Mouse (Mus musculus): Measurements from ENCODE around the gene Snrpd2.

Gene Snrpd2

DNA sequence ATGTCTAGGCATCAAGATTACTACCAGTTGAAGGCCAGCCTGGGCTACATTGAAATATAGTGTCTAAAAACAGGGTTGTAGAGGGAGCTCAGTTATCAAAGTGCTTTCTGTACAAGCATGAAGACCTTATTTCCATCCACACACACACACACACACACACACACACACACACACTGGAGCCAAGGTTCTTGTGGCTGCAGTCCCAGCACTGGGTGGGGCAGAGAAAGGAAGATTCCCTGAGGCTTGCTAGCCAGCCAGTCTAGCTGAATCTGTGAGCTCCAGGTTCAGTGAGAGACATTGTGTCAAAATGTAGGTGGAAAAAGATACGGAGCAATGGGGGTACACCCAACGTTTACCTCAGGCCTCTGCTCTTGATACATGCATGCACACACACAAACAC is 34.7 kb downstream of the Snrpd2 start:
- TF ChIP-seq GATA4 (IDR thresholded peaks at IDR 0.05; ENCODE audit: insufficient replicate concordance, low read length), result no peak

DNA sequence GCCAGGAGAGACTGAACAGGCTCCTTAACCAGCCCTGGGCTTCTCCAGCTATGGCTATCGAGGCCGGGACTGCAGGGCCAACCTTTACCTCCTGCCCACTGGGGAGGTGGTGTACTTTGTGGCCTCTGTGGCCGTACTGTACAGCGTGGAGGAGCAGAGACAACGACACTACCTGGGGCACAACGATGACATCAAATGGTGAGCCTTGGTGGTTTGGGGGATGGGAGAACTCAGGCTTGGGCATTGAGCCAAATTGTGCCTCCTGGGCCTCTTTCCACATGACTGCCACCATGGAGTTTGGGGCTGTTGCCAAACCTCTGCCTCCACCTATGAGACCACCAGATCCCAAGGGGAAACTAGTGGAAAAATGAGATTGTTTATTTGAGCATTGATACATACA is 35.2 kb downstream of the Snrpd2 start:
- no peak for TF ChIP-seq GATA4 (IDR thresholded peaks at IDR 0.05; ENCODE audit: insufficient replicate concordance, low read length)

DNA sequence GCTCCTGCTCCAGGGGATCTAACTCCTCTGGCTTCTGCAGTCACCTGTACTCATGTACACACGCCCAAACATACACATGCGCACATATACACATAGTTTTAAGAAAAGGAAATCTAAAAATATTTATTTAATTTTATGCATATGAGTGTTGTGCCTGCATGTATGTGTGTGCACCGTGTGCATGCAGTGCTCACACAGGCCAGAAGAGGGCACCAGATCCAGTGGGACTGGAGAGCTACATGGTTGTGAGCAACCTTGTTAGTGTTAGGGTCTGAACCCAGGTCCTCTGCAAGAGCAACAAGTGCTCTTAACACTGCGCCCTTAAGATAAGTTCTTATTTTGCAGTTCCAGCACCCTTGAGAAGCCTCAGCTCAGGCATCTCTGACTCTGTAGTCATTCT is 45.2 kb downstream of the Snrpd2 start:
- no peak for TF ChIP-seq GATA4 (IDR thresholded peaks at IDR 0.05; ENCODE audit: insufficient replicate concordance, low read length)

DNA sequence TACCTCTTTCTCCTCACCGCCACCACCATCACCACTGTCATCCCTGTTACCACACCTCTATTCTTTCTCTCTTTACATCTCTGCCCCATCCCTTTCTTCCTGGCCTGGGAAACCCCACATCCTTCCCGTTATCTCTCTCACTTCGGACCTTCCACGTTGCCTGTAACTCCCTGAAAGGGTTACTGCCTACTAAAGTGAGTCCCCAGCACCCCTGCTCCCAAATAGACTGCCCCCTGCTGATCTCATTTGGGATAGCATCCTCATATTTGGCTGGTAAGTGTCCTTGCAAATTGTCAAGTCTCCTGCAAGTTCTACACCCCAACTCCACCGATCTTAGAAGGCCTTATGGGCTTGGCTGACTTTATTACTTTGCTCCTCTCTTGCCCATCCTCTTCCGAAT is 47.2 kb downstream of the Snrpd2 start:
- TF ChIP-seq GATA4 (IDR thresholded peaks at IDR 0.05; ENCODE audit: insufficient replicate concordance, low read length), result no peak

DNA sequence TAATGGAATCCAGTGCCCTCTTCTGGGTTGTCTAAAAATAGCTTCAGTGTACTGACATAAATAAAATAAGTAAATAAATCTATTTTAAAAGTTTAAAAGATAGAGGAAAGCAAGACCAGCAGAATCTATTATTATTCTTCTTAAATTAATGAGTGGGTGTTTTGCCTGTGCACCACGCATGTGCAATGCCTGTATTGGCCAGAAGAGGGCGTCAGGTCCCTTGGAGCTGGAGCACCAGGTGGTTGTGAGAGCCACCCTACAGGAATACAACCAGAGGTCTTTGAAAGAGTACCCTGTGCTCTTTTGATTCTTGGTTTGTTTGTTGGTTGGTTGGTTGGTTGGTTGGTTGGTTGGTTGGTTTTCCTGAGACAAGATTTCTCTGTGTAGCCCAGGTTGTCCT is 48.5 kb downstream of the Snrpd2 start:
- TF ChIP-seq GATA4 (IDR thresholded peaks at IDR 0.05; ENCODE audit: insufficient replicate concordance, low read length), result no peak

DNA sequence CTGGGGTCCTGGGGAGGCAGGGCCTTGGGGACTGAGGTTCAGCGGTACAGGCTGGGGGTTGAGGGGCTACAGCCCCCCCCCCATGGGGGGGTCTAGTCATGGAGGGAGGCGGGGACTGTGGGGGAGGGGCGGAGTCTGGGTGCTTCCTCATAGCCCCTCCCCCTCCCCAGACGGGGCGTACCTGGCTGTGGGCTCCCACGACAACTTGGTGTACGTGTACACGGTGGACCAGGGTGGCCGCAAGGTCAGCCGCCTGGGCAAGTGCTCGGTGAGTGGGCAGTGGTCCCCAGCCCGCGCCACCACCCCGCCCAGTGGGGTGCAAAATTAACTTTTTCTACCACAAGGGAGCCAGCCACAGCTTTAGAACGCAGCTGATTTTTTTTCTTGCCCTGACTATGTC is 52.1 kb downstream of the Snrpd2 start:
- no peak for TF ChIP-seq GATA4 (IDR thresholded peaks at IDR 0.05; ENCODE audit: insufficient replicate concordance, low read length)

DNA sequence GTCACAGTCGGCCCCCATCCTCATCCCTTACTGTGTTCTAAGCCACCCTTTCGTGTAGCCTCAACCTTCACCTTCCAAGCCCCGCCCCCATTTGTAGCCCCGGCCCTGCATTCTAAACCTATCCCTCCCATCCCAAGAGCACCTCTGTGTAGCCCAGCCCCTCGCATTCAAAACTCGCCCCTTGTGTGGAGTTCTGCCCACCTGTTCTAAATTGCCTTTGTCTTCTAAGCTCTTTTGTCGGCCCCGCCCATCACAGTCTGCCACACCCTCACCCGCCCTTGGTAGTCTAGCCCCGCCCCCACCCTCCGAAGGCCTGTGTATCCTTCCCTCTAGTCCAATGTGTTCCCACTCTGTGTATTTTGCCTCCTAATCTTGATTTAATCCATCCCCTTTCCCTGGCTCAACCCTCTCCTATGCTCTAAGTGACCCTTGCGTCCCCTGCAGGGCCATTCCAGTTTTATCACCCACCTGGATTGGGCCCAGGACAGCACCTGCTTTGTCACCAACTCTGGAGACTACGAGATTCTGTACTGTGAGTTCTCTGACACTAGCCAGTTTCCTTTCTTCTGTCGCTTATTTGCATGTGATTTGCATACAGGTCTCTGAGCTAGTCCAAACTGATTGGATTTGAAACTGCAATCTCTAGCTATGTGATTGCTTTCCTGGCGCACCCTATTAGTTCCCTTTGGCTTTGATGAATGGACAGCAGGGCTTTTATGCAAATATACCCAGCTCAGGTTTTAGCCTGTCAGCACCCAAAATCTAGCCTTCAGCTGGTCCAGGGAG is 52.7 kb downstream of the Snrpd2 start:
- no peak for TF ChIP-seq GATA4 (IDR thresholded peaks at IDR 0.05; ENCODE audit: insufficient replicate concordance, low read length)

Data from liver, adult (tissue).